Mouse (Mus musculus) bone marrow macrophage, adult 2 months (primary cell): ENCODE measurements at regions not wholly inside any gene's neighbourhood (a gene's known extent, or its start where the extent isn't known, plus 50 kb on each side); places are given as distances from the start of the nearest gene placed in this dataset.

ENCODE experiments used
- CTCF ChIP-seq: IDR thresholded peaks from 2 replicates; pipeline ENCODE4 v1.5.1; 2012; ENCODE audit warnings: low read depth, mild to moderate bottlenecking, low read length, moderate library complexity
- POLR2A ChIP-seq: IDR thresholded peaks from 2 replicates; pipeline ENCODE4 v1.6.1; 2012; ENCODE audit warnings: mild to moderate bottlenecking, low read depth, low read length, borderline replicate concordance

- TF ChIP-seq CTCF (no peak), POLR2A (no peak)
These were observed 421.5 kb upstream of the Nrp1 start for GRCm38 (mm10) chr8:127936792-127937435.
